Mouse (Mus musculus) hindlimb bud, embryonic 11.5 days (tissue): ENCODE results near the gene Mtor.
A peak's percentile ranks its signal among the peaks of the same experiment; 100 is the strongest.

Source experiments
- DNase-seq: peaks from one replicate; pipeline ENCODE4 v3.0.0-alpha.2; 2012; ENCODE audit warnings: low read depth, low spot score; ENCODE audit errors: extremely low spot score

The Mtor gene

DNA sequence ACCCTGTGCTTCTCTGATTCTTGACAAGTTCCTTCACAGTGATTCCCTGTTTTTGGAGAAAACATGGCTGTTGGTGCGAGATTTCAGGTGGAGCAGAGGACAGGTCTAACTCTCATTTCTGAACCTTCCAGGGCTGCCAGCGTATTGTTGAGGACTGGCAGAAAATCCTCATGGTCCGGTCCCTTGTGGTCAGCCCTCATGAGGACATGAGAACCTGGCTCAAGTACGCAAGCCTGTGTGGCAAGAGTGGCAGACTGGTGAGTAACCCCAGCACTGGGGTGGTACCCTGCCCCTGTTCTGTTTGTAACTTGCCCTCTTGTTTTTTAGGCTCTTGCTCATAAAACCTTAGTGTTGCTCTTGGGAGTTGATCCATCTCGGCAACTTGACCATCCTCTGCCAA, 81.9 kb downstream of the Mtor start:
- DNase-seq, result no peak

- no peak for DNase-seq
Observed at GRCm38 (mm10) chr4:148530778-148531177, 82.4 kb downstream of the Mtor start.

DNA sequence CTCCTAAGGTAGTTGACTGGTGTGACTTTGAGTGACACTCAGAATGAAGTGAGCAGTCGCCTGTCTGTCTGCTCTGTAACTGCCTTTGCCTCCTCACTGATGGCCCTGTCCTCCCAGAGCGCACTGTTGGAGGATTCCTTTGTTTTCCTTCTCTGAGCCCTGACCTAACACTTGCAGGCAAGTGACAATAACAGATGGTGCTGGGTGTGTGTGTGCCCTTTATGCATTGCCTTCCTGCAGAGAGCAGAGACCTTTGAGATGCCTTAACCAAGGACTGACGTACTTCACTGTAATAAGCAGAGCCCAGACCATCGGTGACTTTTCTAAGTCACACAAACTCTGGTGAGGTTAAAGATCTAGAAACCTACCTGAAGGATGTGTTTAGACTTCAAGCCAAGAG, 82.9 kb downstream of the Mtor start:
- DNase-seq, result no peak

DNA sequence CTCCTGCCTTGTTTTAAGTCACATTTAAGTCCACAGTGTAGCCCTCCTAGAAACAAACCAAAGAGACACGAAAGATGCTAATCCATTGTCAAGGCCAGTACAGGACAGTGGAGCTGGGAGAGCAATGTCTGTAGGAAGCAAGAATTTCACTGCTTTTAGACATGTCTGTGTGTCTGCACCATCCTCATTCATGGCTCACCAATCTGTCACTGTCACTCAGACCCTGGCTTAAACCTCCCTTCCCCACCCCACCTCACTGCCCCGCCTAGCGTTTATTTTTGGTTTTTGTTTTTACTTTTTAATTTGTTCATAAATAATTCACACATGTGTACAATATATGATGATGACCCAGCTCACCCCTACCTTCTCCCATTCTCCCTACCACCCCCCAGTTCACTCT, 84.1 kb downstream of the Mtor start:
- no peak for DNase-seq

DNA sequence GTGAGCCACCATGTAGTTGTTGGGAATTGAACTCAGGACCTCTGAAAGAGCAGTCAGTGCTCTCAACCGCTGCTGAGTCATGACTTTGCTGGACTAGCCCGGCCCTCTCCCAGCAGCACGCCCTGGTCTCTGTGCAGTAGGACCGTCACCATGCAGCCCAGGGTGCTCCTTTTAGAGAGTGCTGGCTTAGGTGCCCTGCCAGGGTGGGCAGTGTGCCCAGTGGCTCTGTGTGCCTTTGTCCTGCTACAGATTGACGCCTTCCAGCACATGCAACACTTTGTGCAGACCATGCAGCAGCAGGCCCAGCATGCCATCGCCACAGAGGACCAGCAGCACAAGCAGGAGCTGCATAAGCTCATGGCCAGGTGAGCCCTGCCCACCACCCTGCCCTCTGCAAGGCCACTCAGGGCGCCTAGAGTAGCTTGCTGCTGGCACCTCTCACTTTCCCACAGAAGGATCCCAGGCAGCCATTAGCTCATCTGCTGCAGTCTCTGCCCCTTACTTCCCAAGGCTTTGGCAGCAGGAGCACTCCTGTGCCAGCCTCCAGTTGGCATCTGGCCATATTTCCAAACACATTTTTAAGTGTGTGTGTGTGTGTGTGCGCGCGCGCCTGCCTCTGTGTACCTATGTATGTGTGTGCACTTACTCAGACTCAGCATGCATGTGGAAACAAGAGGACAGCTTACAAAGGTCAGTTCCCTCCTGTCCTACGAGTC, 85.4 kb downstream of the Mtor start:
- DNase-seq, result no peak

- DNase-seq, result no peak
Observed at GRCm38 (mm10) chr4:148535876-148536275, 87.5 kb downstream of the Mtor start.

- DNase-seq, result no peak
Observed at GRCm38 (mm10) chr4:148549106-148549505, 100.7 kb downstream of the Mtor start.

DNA sequence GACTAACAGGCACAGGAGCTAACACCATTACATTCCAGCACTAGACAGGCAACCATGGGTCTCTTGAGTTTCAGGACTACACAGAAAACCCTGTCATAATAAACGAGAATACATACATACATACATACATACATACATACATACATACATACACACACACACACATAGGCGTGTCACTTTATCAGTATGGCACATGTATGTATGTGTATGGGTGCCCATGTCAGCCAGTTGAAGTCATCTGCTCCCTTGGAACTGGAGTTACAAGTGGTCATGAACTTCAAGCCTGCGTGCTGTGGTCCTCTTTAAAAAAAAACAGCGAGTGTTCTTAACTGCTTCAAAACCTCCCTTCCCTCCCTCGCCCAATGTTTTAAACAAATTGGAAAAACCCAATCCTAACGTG, 109.4 kb downstream of the Mtor start:
- DNase-seq, result no peak

DNA sequence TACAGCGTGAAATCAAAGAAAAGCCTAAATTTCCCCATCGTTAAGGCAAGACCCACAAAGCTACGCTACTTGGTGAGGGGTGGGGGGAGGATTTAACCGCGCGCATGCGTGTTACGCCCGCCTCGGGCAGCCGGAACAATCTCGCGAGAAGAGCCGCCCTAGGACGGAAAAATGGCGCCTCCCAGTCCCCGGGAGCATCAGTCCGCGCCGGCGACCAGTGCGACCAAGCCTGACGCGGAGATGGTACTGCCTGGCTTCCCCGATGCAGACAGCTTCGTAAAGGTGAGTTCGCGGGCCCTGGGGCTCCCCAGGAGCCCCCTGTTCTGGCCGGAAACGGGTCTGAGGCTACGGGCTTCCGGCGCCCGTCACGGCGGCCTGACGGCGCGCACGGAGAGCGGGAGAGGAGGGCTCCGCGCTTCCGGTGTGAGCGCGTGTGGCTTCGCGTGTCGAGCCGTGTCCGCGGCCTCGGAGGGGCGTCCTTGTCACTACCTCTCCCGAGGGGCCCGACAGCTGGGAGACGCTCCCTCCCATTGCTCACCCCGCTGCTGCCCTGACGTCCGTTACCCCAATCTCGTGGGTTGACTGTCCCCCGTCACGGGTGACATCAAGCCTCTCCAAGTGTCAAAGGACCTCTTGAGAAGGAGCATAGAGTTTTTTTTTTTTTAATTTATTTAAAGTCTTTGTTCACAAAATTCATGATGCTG, 110.0 kb downstream of the Mtor start, which contains the start of gene Exosc10:
Exosc10 (plus strand) TSS at position 133 of the 704 bp plus-strand sequence.
- DNase-seq, result peak; percentile 50

GRCm38 (mm10) chr4:148562676-148563075, 114.3 kb downstream of the Mtor start:
- DNase-seq, result no peak

GRCm38 (mm10) chr4:148563595-148563994, 115.2 kb downstream of the Mtor start:
- no peak for DNase-seq

DNA sequence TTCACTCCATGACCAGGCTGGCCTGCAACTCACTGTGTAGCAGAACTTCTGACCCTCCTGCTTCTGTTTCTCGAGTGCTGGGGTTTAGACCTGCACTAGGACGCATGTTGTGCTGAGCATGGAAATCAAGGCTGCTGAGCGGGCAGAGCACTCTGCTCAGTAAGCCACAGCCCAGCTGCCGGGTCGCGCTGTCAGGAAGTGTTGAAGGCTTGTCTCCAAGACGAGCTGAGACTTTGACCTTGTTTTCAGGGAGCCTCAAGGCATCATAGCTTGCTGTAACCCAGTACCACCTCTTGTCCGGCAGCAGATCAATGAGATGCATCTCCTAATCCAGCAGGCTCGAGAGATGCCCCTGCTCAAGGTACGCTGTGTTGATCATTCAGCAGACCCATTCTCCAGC, 121.7 kb downstream of the Mtor start:
- no peak for DNase-seq

DNA sequence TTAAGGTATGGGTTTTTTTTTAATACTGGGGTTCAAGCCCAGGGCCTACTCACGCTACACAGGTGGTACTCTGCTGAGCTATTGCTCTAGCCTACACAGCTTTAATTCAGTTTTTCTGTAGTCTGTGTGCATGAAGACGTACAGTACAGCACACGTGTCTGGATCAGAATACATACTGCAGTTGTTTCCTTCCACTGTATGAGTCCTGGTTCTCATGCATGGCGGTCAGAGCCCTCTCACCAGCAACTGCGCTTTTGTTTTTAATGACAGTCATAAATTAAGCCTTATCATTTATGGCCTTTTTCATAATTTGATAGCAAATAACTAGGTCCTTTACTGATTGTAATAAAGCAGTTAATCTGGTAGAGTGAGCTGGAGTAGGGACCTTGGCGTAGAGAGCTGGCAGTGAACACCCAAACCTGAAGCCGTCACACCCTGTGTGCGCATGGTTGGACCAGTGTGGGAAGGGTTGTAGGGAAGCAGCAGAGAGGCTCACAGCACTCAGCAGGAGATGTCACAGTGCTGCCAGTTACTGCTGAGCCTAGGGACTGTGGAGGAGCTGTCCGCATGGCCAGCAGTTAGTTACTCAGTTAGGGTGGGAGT, 122.4 kb downstream of the Mtor start:
- DNase-seq, result no peak

DNA sequence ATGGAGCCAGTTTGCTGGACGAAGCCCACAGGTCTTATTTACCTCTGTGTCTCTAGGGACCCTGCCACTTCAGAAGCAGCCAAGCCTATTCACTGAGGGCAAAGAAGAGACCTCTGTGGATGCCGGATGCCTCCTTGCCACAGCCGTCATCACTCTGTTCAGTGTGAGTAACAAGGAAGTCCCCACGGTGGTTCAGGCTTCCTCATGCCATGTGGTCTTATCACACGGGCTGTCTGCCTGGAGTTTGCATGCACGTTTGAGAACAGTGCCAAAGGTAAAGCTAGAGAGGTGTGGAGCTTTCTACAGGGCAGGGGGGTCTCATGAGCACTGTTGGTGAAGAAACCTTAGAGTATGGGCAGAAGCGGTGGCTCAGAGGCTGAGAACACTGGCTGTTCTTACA, 124.8 kb downstream of the Mtor start:
- no peak for DNase-seq

- no peak for DNase-seq
Observed at GRCm38 (mm10) chr4:148580765-148581164, 132.4 kb downstream of the Mtor start.

GRCm38 (mm10) chr4:148581422-148581821, 133.0 kb downstream of the Mtor start:
- no peak for DNase-seq

DNA sequence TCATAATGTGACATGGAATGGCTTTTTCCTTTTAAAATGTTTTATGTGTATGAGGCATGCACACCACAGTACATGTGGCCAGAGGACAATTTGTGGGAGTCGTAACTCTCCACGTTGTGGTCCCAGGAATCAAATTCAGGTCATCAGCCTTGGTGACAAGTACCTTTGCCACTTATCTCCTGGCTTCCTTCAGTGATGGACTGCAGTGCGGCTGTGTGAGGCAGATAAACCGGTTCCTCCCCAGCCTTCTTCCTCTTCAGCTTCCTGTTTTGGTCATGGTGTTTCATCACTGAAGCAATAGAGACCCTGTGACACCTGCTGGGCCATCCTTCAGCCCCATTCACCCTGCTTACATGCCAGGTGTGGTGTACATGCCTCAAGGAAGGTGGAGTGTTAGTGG, 134.8 kb downstream of the Mtor start:
- DNase-seq, result no peak

DNA sequence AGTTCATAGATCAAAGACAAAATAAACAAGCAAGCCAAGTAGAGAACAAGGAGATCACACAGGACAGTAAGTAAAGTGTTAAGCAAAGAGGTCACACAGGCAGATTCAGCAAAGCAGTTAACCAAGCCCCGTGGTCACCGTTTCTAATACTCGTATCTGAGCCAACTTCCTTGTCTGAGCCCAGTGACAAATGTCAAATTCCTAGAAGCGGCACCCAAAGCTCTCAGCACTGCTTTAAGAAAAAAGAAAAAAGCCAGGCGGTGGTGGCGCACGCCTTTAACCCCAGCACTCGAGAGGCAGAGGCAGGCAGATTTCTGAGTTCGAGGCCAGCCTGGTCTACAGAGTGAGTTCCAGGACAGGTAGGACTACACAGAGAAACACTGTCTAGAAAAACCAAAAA, 138.2 kb downstream of the Mtor start:
- no peak for DNase-seq

DNA sequence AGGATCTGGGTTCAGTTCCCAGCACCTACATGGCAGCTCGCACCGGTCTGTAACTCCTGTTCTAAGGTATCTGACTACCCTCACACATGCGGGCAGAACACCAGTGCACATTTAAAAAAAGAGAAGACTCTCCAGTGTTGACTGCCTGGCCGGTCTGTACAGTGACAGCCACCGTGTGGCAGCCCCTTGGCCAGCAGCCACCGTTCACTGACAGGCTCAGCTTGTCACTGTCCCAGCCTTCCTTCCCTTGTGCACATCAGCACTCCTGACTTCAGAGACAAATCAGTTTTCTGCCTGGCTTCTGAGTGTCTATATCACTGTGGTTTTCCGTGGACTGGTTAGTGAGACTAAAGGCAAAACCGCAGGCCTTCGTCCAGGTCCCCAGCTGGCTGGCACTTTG, 140.4 kb downstream of the Mtor start:
- no peak for DNase-seq

GRCm38 (mm10) chr4:148589565-148589964, 141.2 kb downstream of the Mtor start:
- DNase-seq, result no peak

DNA sequence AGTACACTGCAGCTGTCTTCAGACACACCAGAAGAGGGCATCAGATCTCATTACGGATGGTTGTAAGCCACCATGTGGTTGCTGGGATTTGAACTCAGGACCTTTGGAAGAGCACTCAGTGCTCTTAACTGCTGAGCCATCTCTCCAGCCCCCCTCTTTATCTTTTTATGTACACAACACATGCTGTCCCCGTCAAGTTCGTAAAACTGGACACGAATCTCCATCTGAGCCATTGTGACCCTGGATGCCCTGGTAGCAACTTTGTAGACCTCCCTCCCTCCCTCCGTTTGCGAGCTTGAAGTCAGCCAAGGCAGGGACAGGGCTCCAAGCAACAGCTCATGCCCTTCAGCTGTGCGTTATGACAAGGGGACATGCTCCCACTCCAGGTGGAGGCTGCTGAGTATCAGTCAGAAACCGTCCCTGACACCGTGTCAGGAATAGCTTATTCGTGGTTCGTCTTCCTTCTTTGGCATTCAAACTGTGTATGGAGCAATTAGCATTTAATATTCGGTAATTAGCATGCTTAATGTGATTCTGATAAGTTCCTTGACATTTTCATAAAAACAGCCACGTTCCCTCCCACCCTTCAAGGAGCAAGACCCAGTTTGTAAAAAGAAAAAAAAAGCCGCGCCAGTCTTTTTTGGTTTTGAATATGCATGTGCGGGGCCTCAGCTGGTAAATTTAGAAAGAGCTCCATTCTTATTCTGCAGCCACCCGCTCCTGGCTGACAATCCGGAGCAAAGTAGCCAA, 142.2 kb downstream of the Mtor start:
- DNase-seq, result no peak
